Mouse (Mus musculus): Measurements from ENCODE around the gene H13.

The H13 gene

GRCm38 (mm10) chr2:152734501-152734900, 65.2 kb downstream of the H13 start:
- DNase-seq (ENCODE audit: low read depth, low spot score), result no peak

DNA sequence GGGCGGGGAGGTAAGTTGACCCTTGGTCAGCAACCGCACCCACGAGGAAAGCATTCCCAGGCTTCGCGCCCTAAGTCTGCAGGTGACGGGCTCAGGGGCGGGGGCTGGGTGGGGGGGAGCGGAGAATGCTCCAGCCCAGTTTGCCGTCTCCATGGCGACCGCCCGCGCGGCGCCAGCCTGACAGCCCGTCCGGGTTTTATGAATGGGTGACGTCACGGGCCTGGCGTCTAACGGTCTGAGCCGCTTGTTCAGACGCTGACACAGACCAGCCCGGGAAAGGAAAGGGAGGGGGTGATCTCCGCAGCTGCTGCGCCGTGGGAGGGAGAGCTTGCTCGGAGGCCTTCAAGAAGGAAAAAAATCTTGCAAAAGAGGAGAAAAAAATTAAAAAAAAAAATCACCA, 65.7 kb downstream of the H13 start:
- DNase-seq (ENCODE audit: low read depth, low spot score), result peak; percentile 98

- peak; percentile 99 for DNase-seq (ENCODE audit: low read depth, low spot score)
These were observed 66.9 kb downstream of the H13 start, which contains the start of gene Id1 for GRCm38 (mm10) chr2:152736090-152736601. Id1 (plus strand) TSS chr2:152736251.

GRCm38 (mm10) chr2:152736748-152737147, 67.5 kb downstream of the H13 start:
- peak; percentile 58 for DNase-seq (ENCODE audit: low read depth, low spot score)

DNA sequence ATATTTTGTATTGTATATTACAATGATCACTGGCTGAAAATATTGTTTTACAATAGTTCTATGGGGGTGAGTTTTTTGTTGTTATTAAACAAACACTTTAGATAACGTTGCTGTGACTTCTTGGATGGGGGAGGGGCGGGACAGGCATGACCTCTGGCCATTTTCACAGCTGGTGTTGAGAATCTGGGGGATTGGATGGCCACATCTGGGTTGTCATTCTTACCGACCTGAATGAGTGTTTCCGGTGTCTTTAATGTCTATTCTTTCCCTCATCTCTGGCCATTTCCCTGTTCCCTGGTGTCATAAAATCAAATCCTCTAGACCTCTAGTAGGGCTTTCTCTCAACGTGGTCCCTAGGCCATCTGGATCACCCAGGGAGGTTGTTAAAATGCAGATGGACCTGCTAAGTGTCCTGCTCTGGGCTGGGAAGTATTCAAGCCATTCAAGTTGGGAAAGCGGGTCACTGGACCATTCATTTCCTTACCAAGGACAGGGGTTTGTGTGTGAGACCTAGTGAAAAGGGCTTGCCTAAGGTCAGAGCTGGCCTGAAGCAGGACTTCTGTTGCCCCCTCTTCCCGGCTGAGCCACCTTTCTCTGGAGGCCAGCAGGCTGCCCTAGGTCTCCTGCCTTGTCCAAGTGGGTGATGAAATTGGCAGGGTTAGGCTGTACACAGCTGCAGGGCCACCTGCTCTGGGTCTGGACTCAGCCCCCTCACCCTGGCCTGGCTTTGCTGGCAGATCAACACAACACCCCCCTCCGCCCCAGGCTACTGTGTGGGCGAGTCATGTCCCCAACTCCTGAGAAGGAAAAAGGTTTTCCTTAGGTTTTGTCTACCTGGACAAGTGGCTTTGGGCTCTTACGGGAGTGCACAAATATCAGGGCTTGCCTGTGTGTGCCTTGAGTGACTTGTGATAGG, 68.3 kb downstream of the H13 start:
- peak; percentile 62 for DNase-seq (ENCODE audit: low read depth, low spot score)

DNA sequence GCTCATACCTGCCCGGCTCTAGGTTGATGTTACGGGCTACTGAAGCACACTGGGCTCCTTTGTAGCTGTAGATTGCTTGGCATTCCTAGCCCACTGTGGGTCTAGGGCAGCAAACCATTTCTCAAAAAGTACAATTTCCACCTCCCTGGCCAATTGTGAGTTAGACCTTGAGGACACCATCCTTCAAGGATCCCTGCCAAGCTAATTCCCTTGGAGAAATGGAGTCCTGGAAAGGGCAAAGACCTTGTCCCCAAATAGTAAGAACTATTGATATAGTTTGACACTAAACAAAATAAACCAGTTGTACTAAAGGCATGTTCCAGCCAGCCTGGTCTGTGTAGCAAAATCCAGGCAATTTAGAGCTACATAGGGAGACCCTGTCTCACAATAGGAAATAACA, 69.1 kb downstream of the H13 start:
- peak; percentile 68 for DNase-seq (ENCODE audit: low read depth, low spot score)

- DNase-seq (ENCODE audit: low read depth, low spot score), result peak; percentile 89
These were observed 70.0 kb downstream of the H13 start for GRCm38 (mm10) chr2:152739031-152739841.

DNA sequence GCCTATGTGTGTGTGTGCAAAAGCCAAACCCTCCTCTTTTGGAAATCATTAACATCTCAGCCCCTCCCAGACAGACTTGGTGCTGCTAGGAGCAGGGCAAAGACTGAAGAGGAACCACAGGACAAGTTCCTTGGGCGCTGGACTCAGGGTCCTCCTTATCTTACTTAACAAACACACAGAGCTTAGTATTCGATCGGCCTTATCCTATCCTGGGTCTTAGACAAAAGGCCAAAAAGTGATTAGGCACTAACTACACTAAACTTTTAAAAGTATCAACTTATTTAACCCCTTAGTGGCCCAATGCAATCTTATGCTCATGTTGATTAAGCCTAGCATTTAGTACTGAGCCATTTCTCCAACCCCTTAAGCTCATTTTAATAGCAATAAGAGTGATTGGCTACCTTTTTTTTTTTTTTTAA, 70.6 kb downstream of the H13 start:
- peak; percentile 86 for DNase-seq (ENCODE audit: low read depth, low spot score)

DNA sequence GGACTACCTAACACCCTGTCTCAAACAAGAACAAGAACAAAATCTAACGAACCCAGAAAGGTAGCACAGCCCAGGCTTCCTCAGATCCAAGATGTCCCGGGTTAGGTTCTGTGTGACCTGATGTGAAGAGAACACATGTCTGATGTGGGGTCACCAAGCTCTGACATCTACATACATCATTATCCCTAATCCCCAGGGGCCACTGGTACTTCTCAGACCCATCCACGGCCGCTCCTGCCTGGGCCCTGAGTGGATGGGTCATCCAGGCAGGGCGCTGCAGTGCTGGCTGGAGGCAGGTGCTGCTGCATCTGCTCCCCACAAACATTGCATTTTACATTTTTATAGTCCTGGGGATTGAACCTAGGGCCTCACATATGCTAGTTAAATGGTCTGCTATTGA, 71.2 kb downstream of the H13 start:
- peak; percentile 36 for DNase-seq (ENCODE audit: low read depth, low spot score)

DNA sequence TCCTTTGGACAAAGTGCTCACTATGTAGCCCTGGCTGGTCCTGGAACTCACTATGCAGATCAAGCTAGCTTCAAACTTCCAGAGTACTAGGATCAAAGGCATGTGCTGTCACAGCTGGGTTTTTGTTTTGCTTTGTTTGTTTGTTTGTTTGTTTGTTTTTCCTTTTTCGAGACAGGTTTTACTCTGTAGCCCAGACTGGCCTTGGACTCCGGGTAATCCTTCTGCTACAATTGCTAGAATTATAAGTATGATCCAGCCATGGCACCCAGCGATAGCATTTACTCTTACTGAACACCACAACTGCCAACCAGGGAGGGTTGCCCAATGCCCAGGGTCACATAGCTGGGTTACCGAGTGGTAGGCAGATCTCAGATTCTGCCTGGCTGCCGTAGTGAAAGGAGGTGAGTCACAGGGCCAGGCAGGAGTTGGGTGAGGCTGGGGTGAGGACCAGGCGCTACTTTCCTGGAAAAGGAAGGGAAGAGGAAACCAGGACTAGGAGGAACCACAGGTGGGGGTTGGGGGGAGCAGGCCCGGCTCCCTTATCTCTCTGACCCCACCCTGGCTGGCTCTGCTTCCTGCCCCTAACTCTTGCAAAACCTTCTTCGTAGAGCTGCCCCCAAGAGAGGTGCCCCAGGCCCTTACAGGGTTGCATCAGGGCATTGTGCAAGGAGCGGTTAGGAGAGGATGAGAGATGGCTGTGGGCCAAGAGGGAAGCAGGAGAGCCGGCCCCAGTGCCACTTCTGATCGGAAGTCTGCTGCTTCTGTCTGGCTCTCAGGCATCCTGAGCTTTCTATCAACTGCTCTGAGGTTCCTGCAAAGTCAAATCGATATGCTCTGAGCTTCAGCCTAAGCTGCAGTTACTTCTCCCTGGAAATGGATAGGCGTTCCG, 72.1 kb downstream of the H13 start:
- peak; percentile 99 for DNase-seq (ENCODE audit: low read depth, low spot score)

GRCm38 (mm10) chr2:152742435-152742834, 73.2 kb downstream of the H13 start:
- DNase-seq (ENCODE audit: low read depth, low spot score), result peak; percentile 85

- DNase-seq (ENCODE audit: low read depth, low spot score), result no peak
These were observed 84.9 kb downstream of the H13 start, which contains the start of gene Cox4i2 for GRCm38 (mm10) chr2:152753944-152754711. Cox4i2 (plus strand) TSS chr2:152754173.

DNA sequence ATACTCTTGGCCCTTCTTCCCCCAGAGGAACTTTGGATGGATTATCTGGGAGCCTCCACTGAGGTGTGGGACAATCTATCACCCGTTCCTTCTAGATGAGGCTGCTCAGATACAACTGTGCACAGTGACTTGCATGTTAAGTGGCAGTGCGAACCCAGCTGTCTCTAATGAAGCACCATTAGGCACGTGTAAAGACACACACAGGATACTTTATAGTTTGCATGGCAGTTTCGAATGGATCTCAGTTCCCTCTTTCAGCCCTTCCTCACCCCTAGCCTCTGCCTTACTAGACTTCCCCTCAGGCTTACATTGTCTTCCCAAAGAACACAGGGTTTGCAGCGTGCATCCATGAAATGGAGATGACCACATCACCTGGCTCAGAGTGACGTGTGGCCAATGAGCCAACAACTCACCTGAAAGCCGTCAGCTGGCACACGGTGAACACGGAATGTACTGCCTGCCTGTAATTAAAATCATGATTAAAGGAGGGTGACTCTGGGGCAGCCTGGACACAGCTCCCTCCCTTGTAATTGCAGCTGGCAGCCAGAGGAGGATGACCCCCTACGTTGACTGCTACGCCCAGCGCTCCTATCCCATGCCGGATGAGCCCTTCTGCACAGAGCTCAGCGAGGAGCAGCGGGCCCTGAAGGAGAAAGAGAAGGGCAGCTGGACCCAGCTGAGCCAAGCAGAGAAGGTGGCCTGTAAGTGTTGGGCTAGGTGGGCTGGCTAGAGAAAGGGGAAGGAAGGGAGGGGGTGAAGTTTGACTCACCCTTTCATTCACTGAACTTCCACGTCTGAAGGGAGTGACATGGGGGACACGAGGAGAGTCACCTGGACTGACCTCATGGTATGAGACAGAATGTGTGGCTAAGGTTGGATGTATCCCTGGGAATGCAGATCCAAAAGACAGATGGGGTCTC, 87.5 kb downstream of the H13 start:
- DNase-seq (ENCODE audit: low read depth, low spot score), result no peak

- no peak for DNase-seq (ENCODE audit: low read depth, low spot score)
These were observed 88.2 kb downstream of the H13 start for GRCm38 (mm10) chr2:152757478-152757877.

Measured in 3T3-L1 (cell line).